Comparison of ENCODE assay signal across 8 mouse cellular contexts in genomic region chr17:31870446-31870845, GRCm38 (mm10). TPM values are rescaled to one million over a fixed set of nuclear protein-coding genes. Genes with fewer than 3 reads are reported as not detected.
A peak's percentile ranks its signal among the peaks of the same experiment; 100 is the strongest.
DNase-seq lines count a peak whose midpoint lies in the region; ATAC-seq and TF ChIP-seq lines count a peak whose summit lies in the region.

No protein-coding gene starts in this region.

- TF ChIP-seq CTCF in stomach, postnatal 0 days (IDR thresholded peaks at IDR 0.05; ENCODE audit: low read depth): no peak

- no peak overlapping the region for H3K9ac ChIP-seq in limb, embryonic 12.5 days (replicated peaks)
- no peak overlapping the region for H3K9ac ChIP-seq in stomach, postnatal 0 days (ENCODE audit: low read length)
- no peak overlapping the region for H3K9ac ChIP-seq in hindbrain, embryonic 11.5 days (ENCODE audit: low read depth, low read length)

- 72% methylated on average over 9 of the region's 9 CpGs for WGBS in limb, embryonic 12.5 days
- 63% methylated on average over 9 of the region's 9 CpGs for WGBS in stomach, postnatal 0 days
- WGBS in hindbrain, embryonic 11.5 days: 79% methylated on average over 9 of the region's 9 CpGs

- H3K4me3 ChIP-seq in limb, embryonic 12.5 days (replicated peaks): no peak overlapping the region
- no peak overlapping the region for H3K4me3 ChIP-seq in stomach, postnatal 0 days (ENCODE audit: low read depth, low read length)
- no peak overlapping the region for H3K4me3 ChIP-seq in hindbrain, embryonic 11.5 days (ENCODE audit: low read depth, low read length)

- TF ChIP-seq EP300 in stomach, postnatal 0 days (optimal IDR thresholded peaks at IDR 0.05): no peak

- peaks cover 18% of the 10 kb centered on the region for H3K4me1 ChIP-seq in limb, embryonic 12.5 days (replicated peaks)
- H3K4me1 ChIP-seq in stomach, postnatal 0 days (replicated peaks; ENCODE audit: control insufficient read depth, insufficient read depth): peaks cover 6% of the 10 kb centered on the region; the same call in 1 of the 2 replicates
- no peaks in the 10 kb centered on the region for H3K4me1 ChIP-seq in hindbrain, embryonic 11.5 days (replicated peaks; ENCODE audit: control insufficient read depth, insufficient read depth, low read length)

- peak overlapping the region; percentile 19; the same call in 1 of the 2 replicates for H3K27ac ChIP-seq in limb, embryonic 12.5 days
- H3K27ac ChIP-seq in stomach, postnatal 0 days (replicated peaks): peak overlapping the region; percentile 74
- no peak overlapping the region for H3K27ac ChIP-seq in hindbrain, embryonic 11.5 days (ENCODE audit: low read depth, low read length)

- H3K4me2 ChIP-seq in limb, embryonic 12.5 days: peak overlapping the region; percentile 30
- H3K4me2 ChIP-seq in stomach, postnatal 0 days (replicated peaks; ENCODE audit: low read depth): peak overlapping the region; percentile 31
- no peak overlapping the region for H3K4me2 ChIP-seq in hindbrain, embryonic 11.5 days (replicated peaks; ENCODE audit: low read depth, low read length)

- H3K9me3 ChIP-seq in limb, embryonic 12.5 days: no peaks in the 10 kb centered on the region
- H3K9me3 ChIP-seq in stomach, postnatal 0 days (ENCODE audit: control insufficient read depth, low read length): no peaks in the 10 kb centered on the region
- H3K9me3 ChIP-seq in hindbrain, embryonic 11.5 days (ENCODE audit: control insufficient read depth, low read length): no peaks in the 10 kb centered on the region

- intact Hi-C loops in heart, postnatal 10 days (cut with DNase I): no loop called here

- no peaks in the 10 kb centered on the region for H3K27me3 ChIP-seq in limb, embryonic 12.5 days
- H3K27me3 ChIP-seq in stomach, postnatal 0 days (ENCODE audit: control insufficient read depth, insufficient read depth, low read length): no peaks in the 10 kb centered on the region
- no peaks in the 10 kb centered on the region for H3K27me3 ChIP-seq in hindbrain, embryonic 11.5 days (ENCODE audit: control insufficient read depth, insufficient read depth, low read length)

- no peak for ATAC-seq in limb, embryonic 12.5 days (ENCODE audit: insufficient number of reproducible peaks, insufficient read depth, low FRiP score, low TSS enrichment, low read depth)
- no peak for ATAC-seq in stomach, postnatal 0 days (ENCODE audit: low FRiP score, low TSS enrichment)
- ATAC-seq in hindbrain, embryonic 11.5 days (ENCODE audit: low FRiP score): no peak

- no peaks in the 10 kb centered on the region for H3K36me3 ChIP-seq in limb, embryonic 12.5 days
- H3K36me3 ChIP-seq in stomach, postnatal 0 days (ENCODE audit: control insufficient read depth, insufficient read depth, low read length): no peaks in the 10 kb centered on the region
- H3K36me3 ChIP-seq in hindbrain, embryonic 11.5 days (ENCODE audit: control insufficient read depth, insufficient read depth, low read length): no peaks in the 10 kb centered on the region

- peak; percentile 51 for DNase-seq in heart, adult 11 months
- DNase-seq in heart, postnatal 10 days: no peak
- DNase-seq in right cerebral cortex, postnatal 4 days: peak; percentile 1
- DNase-seq in right cerebral cortex, adult 18-20 months: no peak
- no peak for DNase-seq in stomach, postnatal 0 days (ENCODE audit: low spot score)
- no peak for DNase-seq in adipocyte (ENCODE audit: low spot score)
- no peak for DNase-seq in hindbrain, embryonic 11.5 days (ENCODE audit: low spot score)

RNA-seq across cellular contexts. Expression of gene Sik1, which starts 14.8 kb away (rescaled TPM):
- total RNA-seq in heart, postnatal 10 days (2021): 10 to 100 TPM; 33.6 to 45.9 TPM
- polyA plus RNA-seq in limb, embryonic 12.5 days (2016; fragmentation: Nextera tagmentation; extraction: Ambion mirVana): 14.1 and 15.2 TPM in 2 replicates
- polyA plus RNA-seq in stomach, postnatal 0 days (2015; fragmentation: Nextera tagmentation; extraction: Ambion mirVana): 18.2 and 19.8 TPM in 2 replicates
- polyA plus RNA-seq in hindbrain, embryonic 11.5 days (2014; fragmentation: Nextera tagmentation; extraction: Ambion mirVana): 12.9 and 17.9 TPM in 2 replicates

Comparison
In these comparisons a context has a peak if more than half of its experiments do, and no peak if none do; other contexts are left out.
1. DNase-seq: peak in heart, adult 11 months (single experiment) and right cerebral cortex, postnatal 4 days (single experiment); none in heart, postnatal 10 days (0 of 2), right cerebral cortex, adult 18-20 months (single experiment), stomach, postnatal 0 days (single experiment), adipocyte (single experiment) and hindbrain, embryonic 11.5 days (single experiment).